Mouse (Mus musculus) heart, postnatal 0 days (tissue): Measurements from ENCODE around the gene Ldlr.

Experiments used
- CTCF ChIP-seq: IDR thresholded peaks from 2 replicates; pipeline ENCODE4 v1.5.1; 2016; ENCODE audit warnings: antibody characterized with exemption, control low read depth, low read depth
- EP300 ChIP-seq: IDR thresholded peaks from 2 replicates; pipeline ENCODE4 v1.6.1; 2016; ENCODE audit warnings: antibody characterized with exemption, low read depth

DNA sequence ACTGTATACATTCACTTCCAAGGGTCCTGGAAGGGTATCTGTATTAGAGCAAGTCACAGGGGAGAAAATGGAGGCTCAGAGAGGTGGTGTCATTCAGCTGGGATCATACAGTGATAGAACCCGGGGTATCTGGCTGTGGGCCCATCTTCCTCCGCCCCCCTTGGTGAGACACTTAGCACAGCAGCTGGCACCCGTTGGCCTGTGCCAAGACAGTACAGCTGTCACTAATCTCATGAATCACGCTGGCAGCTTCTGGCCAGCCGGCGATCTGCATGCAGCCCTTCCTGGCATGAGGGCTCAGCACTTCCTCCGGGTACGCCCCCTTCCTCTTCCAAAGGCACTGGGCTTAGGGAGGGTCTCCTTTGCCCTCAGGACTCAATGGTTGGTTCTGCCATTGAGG is 69.4 kb downstream of the Ldlr start:
- TF ChIP-seq CTCF: no peak
- no peak for TF ChIP-seq EP300
